Mouse (Mus musculus) left cerebral cortex, adult 2 months (tissue): ENCODE results near the gene Slc24a3. TPM values are rescaled to one million over a fixed set of nuclear protein-coding genes. Genes with fewer than 3 reads are reported as not detected.

Source experiments
- DNase-seq, 2 experiments: peaks; one replicate each; pipeline ENCODE4 v3.0.0; 2021 to 2022; ENCODE audit warnings: low spot score in 2 of 2, mixed read lengths in 1 of 2; ENCODE audit errors: extremely low spot score in 1 of 2
- H3K27ac ChIP-seq: fragments of 200-600 bp; 2 replicates; pipeline ENCODE4 v1.8.1; 2022
- H3K4me3 ChIP-seq: fragments of 200-600 bp; 2 replicates; pipeline ENCODE4 v1.8.1; 2022
- CTCF ChIP-seq: fragments of 200-600 bp; IDR thresholded peaks from 2 replicates; pipeline ENCODE4 v1.8.1; 2022; ENCODE audit warnings: antibody characterized with exemption, mild to moderate bottlenecking, moderate library complexity
- intact Hi-C: fragments of 180-260 bp; cut with DNase I; formaldehyde crosslinking; loops from one replicate; pipeline ENCODE4 v1.15.1; 2025
- total RNA-seq, 2 experiments: library from RNA; stranded (reverse); gene quantifications; 2 replicates each; pipeline ENCODE4 v1.2.3; 2021

Slc24a3 gene
- total RNA-seq, 2 experiments from 2014 or later: 108 to 113 TPM

DNA sequence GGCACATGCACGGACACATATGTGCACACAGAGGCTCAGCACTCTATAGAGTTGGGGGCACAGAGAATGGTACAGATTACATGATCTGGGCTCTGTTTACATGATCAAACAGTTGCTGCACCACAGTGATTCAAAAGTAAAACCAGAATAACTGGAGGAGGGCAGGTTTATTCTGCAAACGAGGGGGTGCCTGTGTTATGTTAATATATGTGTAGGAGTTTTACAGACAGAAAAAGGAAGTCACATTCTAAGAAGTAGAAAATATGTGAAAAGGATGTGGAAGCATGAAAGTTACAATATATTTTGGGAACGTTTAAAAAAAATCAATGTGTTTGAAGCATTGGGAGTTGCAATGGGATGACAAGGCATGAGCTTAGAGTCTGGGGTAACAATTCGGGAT, 175.4 kb downstream of the Slc24a3 start:
- peak overlapping the region; percentile 22; the same call in 1 of the 2 replicates for H3K27ac ChIP-seq
- no peak overlapping the region for H3K4me3 ChIP-seq
- no peak for TF ChIP-seq CTCF
- intact Hi-C loops: loop anchor here (2.0 kb wide), 1 partner anchor 170 kb away; no protein-coding TSS in a partner anchor
- DNase-seq: no peak

GRCm38 (mm10) chr2:145344521-145344920, 177.0 kb downstream of the Slc24a3 start:
- intact Hi-C loops: no loop called here
- peak overlapping the region; percentile 71 for H3K27ac ChIP-seq
- no peak overlapping the region for H3K4me3 ChIP-seq
- TF ChIP-seq CTCF: no peak
- DNase-seq: no peak

DNA sequence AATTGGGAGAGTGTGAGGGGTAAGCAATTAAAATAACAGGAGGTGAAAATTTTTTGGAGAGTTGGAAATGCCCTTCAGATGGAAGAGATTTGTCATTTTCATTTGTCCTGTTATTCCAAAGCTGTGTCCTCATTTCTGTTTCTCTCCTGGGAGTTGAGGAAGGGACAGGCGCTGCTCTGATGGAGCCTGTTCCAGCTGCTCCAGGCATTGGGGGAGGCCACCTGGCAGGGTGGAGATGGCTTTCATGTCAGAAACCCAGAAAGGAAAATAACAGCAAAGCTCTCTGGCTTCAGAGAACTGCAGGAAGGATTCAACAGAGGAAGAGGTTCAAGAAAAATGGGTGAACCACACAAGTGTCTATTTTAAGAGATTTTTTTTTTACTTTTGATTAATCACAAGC, 186.2 kb downstream of the Slc24a3 start:
- Histone ChIP-seq H3K27ac (no peak overlapping the region), H3K4me3 (no peak overlapping the region)
- DNase-seq: no peak
- intact Hi-C loops: no loop called here
- TF ChIP-seq CTCF: no peak

GRCm38 (mm10) chr2:145358236-145358942, 190.8 kb downstream of the Slc24a3 start:
- intact Hi-C loops: no loop called here
- TF ChIP-seq CTCF: no peak
- no peak overlapping the region for H3K27ac ChIP-seq
- H3K4me3 ChIP-seq: no peak overlapping the region
- no peak for DNase-seq

GRCm38 (mm10) chr2:145363604-145364003, 196.1 kb downstream of the Slc24a3 start:
- no peak for DNase-seq
- intact Hi-C loops: no loop called here
- H3K27ac ChIP-seq: no peak overlapping the region
- H3K4me3 ChIP-seq: no peak overlapping the region
- no peak for TF ChIP-seq CTCF

- intact Hi-C loops: no loop called here
- no peak overlapping the region for H3K27ac ChIP-seq
- TF ChIP-seq CTCF: no peak
- H3K4me3 ChIP-seq: no peak overlapping the region
- no peak for DNase-seq
These were observed 201.1 kb downstream of the Slc24a3 start for GRCm38 (mm10) chr2:145368701-145369100.

- no peak for DNase-seq
- H3K4me3 ChIP-seq: no peak overlapping the region
- intact Hi-C loops: no loop called here
These were observed 203.2 kb downstream of the Slc24a3 start for GRCm38 (mm10) chr2:145370795-145371194.

GRCm38 (mm10) chr2:145373803-145374202, 206.2 kb downstream of the Slc24a3 start:
- Histone ChIP-seq H3K27ac (no peak overlapping the region), H3K4me3 (no peak overlapping the region)
- no peak for TF ChIP-seq CTCF
- no peak for DNase-seq
- intact Hi-C loops: no loop called here

More at GRCm38 (mm10) chr2:145370795-145371194, 203.2 kb downstream of the Slc24a3 start:
- H3K27ac ChIP-seq: no peak overlapping the region
- TF ChIP-seq CTCF: no peak

DNA sequence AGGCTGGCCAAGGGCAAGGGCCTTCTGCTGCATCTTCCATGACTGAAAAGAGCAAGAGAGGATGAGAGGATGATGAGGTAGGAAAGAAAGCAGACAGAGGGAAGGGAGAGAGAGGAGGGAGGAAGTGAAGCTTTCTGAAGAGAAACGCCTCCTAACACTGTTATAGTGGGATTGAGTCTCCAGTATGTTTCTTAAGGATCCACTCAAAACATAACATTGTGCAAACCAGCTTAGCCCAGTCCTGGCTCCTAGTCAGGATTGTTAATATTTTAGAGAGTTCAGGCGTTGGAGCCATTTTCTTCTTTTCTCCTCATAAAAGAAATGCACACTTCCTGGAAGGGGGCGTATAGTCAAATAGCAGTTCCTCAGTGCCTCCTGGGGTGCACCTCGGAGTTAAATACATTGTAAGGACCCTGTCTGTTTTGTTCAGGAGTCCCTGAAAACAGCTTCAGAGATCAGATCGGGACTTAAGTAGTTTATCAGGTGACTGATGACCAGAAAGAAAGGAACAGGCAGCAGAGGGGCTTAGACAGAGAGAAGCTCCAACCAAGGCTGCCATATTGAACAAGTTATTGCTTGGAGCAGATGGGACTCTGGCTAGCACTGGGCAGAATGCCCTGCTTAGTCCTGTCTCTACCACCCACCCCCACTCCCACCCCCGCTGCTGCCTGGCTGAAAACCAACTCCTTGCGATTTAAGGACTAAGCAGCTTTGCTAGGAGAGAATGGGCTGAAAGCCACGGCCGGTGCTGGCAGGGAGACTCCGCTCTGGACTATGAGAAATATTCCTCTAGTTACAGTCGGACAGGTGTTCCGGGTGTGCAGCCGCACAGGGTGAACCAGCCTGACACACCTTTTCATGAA, 215.6 kb downstream of the Slc24a3 start:
- TF ChIP-seq CTCF: no peak
- peak; percentile 22 to 57 for DNase-seq
- intact Hi-C loops: loop anchor here (1.0 kb wide), 2 partner anchors 38 to 210 kb away; no protein-coding TSS in a partner anchor
- H3K4me3 ChIP-seq: no peak overlapping the region
- H3K27ac ChIP-seq: peak overlapping the region; percentile 38; the same call in 1 of the 2 replicates

DNA sequence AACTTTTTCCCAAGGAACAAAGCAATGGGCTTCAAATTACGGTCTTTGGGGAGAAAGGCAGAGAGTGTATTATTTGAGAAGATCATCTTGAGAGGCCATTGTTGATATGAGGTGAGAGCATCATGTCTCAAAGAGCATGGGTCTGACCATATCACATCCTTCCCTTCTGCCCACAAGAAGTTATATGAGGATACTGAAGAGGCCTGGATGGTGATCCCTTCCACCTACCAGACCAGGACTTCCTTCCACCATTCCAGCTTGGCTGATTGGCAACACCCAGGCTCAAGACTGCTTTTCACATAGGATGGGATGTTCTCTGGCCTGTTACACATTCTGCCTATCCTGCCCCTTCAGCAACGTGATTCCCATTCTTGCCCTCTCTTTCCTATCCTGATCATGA, 216.7 kb downstream of the Slc24a3 start:
- intact Hi-C loops: no loop called here
- no peak for DNase-seq
- TF ChIP-seq CTCF: no peak
- Histone ChIP-seq H3K27ac (no peak overlapping the region), H3K4me3 (no peak overlapping the region)

- H3K4me3 ChIP-seq: no peak overlapping the region
- TF ChIP-seq CTCF: no peak
- no peak for DNase-seq
- intact Hi-C loops: no loop called here
- H3K27ac ChIP-seq: no peak overlapping the region
These were observed 217.7 kb downstream of the Slc24a3 start for GRCm38 (mm10) chr2:145385220-145385619.

DNA sequence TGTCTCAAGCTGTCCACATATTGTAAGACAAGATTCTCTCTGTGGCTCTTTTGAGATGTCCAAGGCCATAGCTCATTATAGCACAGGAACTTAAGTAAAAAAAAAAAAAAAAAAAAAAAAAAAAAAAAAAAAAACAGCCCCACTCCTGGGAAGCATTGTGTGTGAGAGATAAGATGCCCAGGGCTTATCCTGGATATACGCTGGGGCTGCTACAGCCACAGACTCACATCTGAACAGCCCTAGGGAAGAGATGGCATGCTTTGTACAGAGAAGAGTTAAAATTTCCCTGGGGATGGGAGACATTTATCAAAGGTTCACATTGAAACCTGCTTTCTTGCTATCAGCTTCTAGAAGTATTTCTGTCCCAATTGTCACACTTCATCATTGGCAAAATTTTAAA, 218.2 kb downstream of the Slc24a3 start:
- no peak overlapping the region for H3K4me3 ChIP-seq
- no peak for DNase-seq
- no peak for TF ChIP-seq CTCF
- H3K27ac ChIP-seq: no peak overlapping the region
- intact Hi-C loops: no loop called here
